ENCODE assay signal across 19 mouse cellular contexts in the genomic region with DNA sequence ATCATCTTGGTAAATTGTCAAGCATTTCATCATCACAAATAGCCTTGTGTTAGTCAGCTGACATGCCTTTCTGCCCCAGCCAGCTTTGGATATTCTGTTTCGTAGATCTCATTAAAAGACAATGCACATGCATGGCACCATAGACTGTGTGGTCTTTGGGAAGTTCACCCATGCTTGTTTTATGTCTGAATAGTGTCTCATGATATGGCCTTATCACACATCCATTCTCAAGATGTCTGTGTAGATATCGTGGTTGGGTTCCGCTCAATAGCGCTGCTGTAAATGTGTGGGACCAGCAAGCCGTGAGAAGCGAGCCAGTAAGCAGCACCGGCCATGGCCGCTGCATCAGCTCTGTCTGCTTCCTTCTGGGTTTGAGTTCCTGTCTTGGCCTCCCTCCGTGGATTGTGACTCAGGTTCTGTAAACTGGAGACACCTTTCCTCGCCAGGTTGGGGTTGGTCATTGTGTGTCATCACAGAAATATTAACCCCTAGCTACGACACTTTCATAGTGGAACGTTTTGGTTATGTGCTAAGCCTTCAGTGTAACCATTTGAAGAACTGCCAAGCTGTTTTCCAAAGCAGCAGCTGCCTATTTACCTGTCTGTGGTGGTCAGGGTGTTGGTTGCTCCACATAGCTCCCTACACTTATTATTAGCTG. TPM values are rescaled to one million over a fixed set of nuclear protein-coding genes. Genes with fewer than 3 reads are reported as not detected.
"Had no signal": no experiment of that assay in that cellular context is flagged by ENCODE, and none has a peak within 500 bp of the region (broad histone marks: within the 10 kb centered on the region; RNA-seq: fewer than 3 reads in every experiment).

No protein-coding gene starts in this region.

- H3K9me3 ChIP-seq: liver, embryonic 13.5 days; midbrain, embryonic 12.5 days had no signal

- H3K4me1 ChIP-seq: liver, embryonic 13.5 days; midbrain, embryonic 12.5 days had no signal

- ATAC-seq: lung, postnatal 0 days; midbrain, embryonic 16.5 days had no signal

- H3K27ac ChIP-seq: kidney, postnatal 0 days; left cerebral cortex, adult 2 months; liver, embryonic 13.5 days; macrophage; midbrain, embryonic 12.5 days; stomach, postnatal 0 days had no signal

- H3K4me3 ChIP-seq: left cerebral cortex, adult 2 months; liver, embryonic 13.5 days; midbrain, embryonic 12.5 days had no signal

- H3K4me2 ChIP-seq: liver, embryonic 13.5 days; lung, embryonic 14.5 days; midbrain, embryonic 12.5 days had no signal

- DNase-seq: kidney, adult 2 months; kidney, postnatal 25 days; layer of hippocampus, postnatal 36 days; liver, embryonic 13.5 days; lung, embryonic 14.5 days; right cerebral cortex, adult 18-20 months; right cerebral cortex, postnatal 14 days; right cerebral cortex, postnatal 4 days; thymus, adult 2 months; thymus, postnatal 14 days; thymus, postnatal 4 days had no signal

- H3K9ac ChIP-seq: liver, embryonic 13.5 days; lung, embryonic 14.5 days; midbrain, embryonic 12.5 days had no signal

- H3K27me3 ChIP-seq: liver, embryonic 13.5 days; midbrain, embryonic 12.5 days had no signal

RNA-seq across cellular contexts. Expression of a gene that starts 8.5 kb away (rescaled TPM):
- total RNA-seq: monocyte, adult 5-6 weeks had no signal
